Mouse (Mus musculus): ENCODE data around the gene Setdb2.

The Setdb2 gene

GRCm38 (mm10) chr14:59366386-59367105, 74.1 kb downstream of the Setdb2 start:
- peak; percentile 81 for DNase-seq

DNA sequence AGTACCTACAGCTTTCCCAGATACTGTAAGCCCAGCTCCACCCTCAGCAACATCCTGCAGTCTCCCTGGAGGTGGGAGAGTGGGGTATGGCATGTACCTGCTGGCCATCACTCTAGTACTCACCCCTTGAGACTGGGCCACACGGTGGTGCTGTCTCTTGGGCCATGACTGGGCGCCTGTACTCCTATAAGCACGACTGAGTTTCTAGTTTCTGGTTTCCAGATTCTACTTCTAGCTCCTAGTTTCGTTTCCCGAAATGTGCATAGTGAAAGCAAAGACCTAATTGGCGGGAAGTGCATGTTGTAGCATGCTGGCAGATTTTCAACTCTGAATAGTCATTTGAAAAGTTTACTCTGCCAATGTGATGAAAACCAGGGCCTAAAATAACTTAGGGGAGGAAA, 75.4 kb downstream of the Setdb2 start, which contains the start of gene Phf11d:
Gene Phf11d, minus strand, starts transcription at position 227 of the 401 bp plus-strand sequence.
- DNase-seq = peak; percentile 99

All from heart, adult 11 months (tissue).